Mouse (Mus musculus): ENCODE results near the gene Srsf12. TPM values are rescaled to one million over a fixed set of nuclear protein-coding genes. Genes with fewer than 3 reads are reported as not detected.

Gene Srsf12
- polyA plus RNA-seq, 1 experiment from 2014 or later = 44.2 TPM

DNA sequence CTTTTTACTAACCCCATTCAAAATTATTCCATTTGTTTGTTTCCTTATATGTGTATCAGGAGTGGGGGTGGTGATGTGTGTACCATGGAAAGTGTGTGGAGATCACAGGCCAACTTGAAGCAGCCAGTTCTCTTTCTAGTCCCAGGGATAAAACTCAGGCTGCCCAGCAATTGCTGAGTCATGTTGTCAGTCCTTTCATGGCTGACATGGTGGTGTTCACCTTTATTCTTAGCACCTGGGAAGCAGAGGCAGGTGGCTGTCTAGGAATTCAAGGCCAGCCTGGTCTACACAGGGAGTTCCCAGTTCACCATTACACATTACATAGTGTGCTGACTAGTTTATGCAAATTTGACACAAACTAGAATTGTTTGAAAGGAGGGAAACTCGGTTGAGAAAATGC lies 54.1 kb downstream of the Srsf12 start:
- H3K4me1 ChIP-seq (replicated peaks; ENCODE audit: control insufficient read depth, insufficient read depth, low read length) = peaks cover 5% of the 10 kb centered on the region; the same call in 1 of the 2 replicates
- H3K4me2 ChIP-seq (ENCODE audit: low read length) = no peak overlapping the region
- H3K27me3 ChIP-seq (replicated peaks; ENCODE audit: control insufficient read depth, insufficient read depth, low read length) = no peaks in the 10 kb centered on the region
- no peak overlapping the region for H3K9ac ChIP-seq (replicated peaks; ENCODE audit: low read depth, low read length)
- H3K9me3 ChIP-seq (ENCODE audit: control insufficient read depth, low read length) = no peaks in the 10 kb centered on the region
- H3K36me3 ChIP-seq (ENCODE audit: control insufficient read depth, insufficient read depth) = no peaks in the 10 kb centered on the region
- no peak for ATAC-seq
- WGBS = 59% methylated on average over 1 of the region's 1 CpGs
- no peak overlapping the region for H3K27ac ChIP-seq (ENCODE audit: low read length)
- no peak overlapping the region for H3K4me3 ChIP-seq (replicated peaks; ENCODE audit: low read length)

DNA sequence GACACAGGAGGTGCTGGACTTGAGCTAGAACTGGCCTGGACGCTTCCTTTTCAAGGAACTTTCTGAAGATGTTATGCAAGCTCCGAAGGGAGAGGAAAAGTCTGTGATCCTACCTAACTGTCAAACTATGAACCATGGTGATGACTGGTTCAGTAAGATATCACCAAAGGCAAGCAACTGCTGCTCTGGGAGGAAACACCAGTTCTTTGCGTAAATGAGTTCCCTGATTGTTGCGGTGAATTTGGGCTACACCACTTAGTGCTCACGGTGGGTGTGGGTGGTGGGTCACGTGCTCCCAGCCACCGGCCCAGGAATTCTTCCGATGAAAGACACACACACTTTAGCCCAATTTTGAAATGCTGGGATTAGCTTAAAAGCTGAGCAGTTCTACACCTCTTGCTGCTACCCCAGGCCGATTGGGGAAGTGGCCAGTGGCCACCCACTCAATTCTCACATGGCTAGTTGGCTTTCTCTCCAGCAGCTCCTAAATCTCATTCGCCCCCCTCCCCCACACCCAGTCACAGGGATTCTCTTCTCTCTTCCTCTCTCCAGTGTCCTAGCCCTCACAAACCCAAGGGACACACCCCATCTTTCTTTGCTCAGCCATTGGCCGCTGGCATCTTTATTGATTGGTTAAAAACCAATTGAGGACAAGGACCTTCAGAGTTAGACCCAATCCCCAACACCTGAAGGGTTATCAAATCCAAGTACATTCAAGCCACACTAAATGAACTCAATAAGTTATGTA lies 56.4 kb downstream of the Srsf12 start:
- Histone ChIP-seq H3K4me3 (replicated peaks; ENCODE audit: low read length) (no peak overlapping the region), H3K36me3 (ENCODE audit: control insufficient read depth, insufficient read depth) (no peaks in the 10 kb centered on the region), H3K9me3 (ENCODE audit: control insufficient read depth, low read length) (no peaks in the 10 kb centered on the region; the same call in 1 of the 2 replicates), H3K27ac (ENCODE audit: low read length) (no peak overlapping the region), H3K9ac (replicated peaks; ENCODE audit: low read depth, low read length) (no peak overlapping the region), H3K4me2 (ENCODE audit: low read length) (no peak overlapping the region), H3K4me1 (replicated peaks; ENCODE audit: control insufficient read depth, insufficient read depth, low read length) (peaks cover 5% of the 10 kb centered on the region; the same call in 1 of the 2 replicates), H3K27me3 (replicated peaks; ENCODE audit: control insufficient read depth, insufficient read depth, low read length) (no peaks in the 10 kb centered on the region)
- ATAC-seq = no peak
- 90% methylated on average over 11 of the region's 11 CpGs for WGBS

DNA sequence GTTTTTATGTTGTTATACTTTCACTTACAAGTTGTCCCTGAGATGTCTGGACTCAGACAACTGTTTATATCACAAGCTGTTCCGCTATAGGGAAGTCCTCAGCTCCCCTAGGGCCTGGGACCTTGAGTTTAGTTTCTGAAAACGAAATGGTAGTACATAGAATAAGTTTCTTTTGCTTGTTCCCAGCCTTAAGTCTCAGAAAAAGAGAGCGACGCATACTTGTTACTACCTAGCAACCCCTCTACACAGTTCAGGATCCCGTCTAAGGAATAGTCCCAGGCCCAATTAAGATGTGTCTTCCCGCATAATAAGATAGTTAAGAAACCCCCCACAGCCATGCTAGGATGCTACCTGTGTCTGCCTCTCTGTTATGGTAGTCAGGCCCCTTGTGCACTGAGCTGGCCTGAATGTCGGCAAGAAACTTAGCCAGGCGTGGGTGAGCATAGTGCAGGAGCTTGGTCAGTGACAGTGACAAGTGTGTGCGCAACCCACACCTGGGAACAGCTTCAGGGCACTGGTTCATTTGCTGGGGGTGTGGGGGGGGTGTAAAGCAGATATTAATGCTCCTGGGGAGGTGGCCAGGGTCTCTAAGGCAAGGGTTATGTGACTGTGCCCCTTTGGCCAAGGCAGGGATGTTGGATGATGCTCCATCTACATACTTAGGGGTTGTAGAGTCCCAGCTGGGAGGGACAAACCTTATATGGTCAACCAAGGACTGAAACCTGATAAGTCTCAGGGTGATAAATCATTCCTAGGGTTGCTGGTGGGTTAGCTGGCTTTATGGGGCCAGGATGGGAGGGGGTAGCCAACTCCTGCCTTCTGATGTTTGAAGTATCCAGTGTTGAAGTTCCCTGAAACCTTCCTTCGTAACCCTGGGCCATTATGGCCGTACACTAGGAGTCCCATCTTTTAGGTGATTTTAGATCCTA lies 61.9 kb downstream of the Srsf12 start:
- Histone ChIP-seq H3K9ac (replicated peaks; ENCODE audit: low read depth, low read length) (no peak overlapping the region), H3K4me2 (ENCODE audit: low read length) (no peak overlapping the region), H3K27me3 (replicated peaks; ENCODE audit: control insufficient read depth, insufficient read depth, low read length) (no peaks in the 10 kb centered on the region), H3K4me1 (replicated peaks; ENCODE audit: control insufficient read depth, insufficient read depth, low read length) (no peaks in the 10 kb centered on the region), H3K4me3 (replicated peaks; ENCODE audit: low read length) (no peak overlapping the region), H3K36me3 (ENCODE audit: control insufficient read depth, insufficient read depth) (no peaks in the 10 kb centered on the region), H3K9me3 (ENCODE audit: control insufficient read depth, low read length) (no peaks in the 10 kb centered on the region; the same call in 1 of the 2 replicates), H3K27ac (ENCODE audit: low read length) (no peak overlapping the region)
- ATAC-seq = no peak
- 85% methylated on average over 11 of the region's 11 CpGs for WGBS

DNA sequence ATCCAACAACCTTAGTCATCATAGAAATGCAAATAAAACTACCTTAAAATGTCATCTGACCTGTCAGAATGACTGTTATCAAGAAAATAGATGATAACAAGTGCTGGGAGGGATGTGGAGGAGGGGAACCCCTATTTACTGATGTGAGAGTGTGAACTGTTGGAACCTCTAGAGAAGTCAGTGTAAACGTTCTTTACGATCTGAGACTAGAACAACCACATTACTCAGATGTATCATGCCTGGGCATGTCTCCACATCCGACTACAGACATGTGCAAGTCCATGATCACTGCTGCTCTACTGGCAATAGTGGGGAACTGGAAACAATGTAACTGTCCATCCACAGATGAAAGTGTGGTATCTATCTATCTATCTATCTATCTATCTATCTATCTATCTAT lies 64.6 kb downstream of the Srsf12 start:
- Histone ChIP-seq H3K4me1 (replicated peaks; ENCODE audit: control insufficient read depth, insufficient read depth, low read length) (no peaks in the 10 kb centered on the region), H3K36me3 (ENCODE audit: control insufficient read depth, insufficient read depth) (no peaks in the 10 kb centered on the region), H3K27ac (ENCODE audit: low read length) (no peak overlapping the region), H3K4me3 (replicated peaks; ENCODE audit: low read length) (no peak overlapping the region), H3K9me3 (ENCODE audit: control insufficient read depth, low read length) (no peaks in the 10 kb centered on the region; the same call in 1 of the 2 replicates), H3K9ac (replicated peaks; ENCODE audit: low read depth, low read length) (no peak overlapping the region), H3K4me2 (ENCODE audit: low read length) (no peak overlapping the region), H3K27me3 (replicated peaks; ENCODE audit: control insufficient read depth, insufficient read depth, low read length) (no peaks in the 10 kb centered on the region)
- WGBS = 87% methylated on average over 3 of the region's 3 CpGs
- ATAC-seq = no peak

DNA sequence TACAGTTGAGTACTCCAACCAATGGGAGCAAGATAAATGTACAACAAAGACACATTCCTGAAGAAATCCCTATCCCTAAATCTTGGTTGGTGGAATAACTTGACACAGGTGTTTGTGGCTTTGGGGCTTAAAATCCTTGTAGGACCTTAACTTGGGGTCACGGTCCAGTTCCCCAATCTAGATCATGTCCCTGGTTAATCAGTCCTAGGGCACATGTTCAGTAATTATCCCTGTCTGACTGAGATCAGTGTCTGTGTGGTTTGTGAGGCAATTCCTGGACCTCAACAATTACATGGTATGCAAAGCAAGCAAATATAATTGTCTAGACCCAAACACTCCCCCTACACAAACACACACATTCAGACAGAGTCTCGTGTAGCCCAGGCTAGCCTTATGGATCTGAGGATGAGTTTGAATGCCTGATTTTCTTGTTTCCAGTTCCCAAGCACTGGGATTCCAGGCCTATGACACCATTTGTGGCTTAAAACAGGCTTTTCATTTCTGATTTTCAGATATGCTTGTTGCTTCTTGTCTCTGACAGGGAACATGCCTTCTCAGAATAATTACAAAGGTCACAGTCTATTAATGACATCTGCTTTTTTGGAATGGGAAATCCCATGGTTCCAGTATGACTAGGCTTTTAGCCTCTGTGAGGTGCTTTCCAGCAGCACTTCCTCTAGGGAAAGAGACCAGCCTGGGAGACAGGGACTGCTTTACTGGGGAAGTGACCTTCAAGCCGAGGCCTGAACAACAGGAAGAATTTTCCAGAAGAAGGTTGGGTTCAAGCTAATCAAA lies 73.3 kb downstream of the Srsf12 start:
- H3K9me3 ChIP-seq (ENCODE audit: control insufficient read depth, low read length) = no peaks in the 10 kb centered on the region
- no peaks in the 10 kb centered on the region for H3K27me3 ChIP-seq (replicated peaks; ENCODE audit: control insufficient read depth, insufficient read depth, low read length)
- 81% methylated on average over 3 of the region's 3 CpGs for WGBS
- H3K36me3 ChIP-seq (ENCODE audit: control insufficient read depth, insufficient read depth) = no peaks in the 10 kb centered on the region
- H3K27ac ChIP-seq (ENCODE audit: low read length) = no peak overlapping the region
- no peak for ATAC-seq
- H3K4me3 ChIP-seq (replicated peaks; ENCODE audit: low read length) = no peak overlapping the region
- no peak overlapping the region for H3K4me2 ChIP-seq (ENCODE audit: low read length)
- no peaks in the 10 kb centered on the region for H3K4me1 ChIP-seq (replicated peaks; ENCODE audit: control insufficient read depth, insufficient read depth, low read length)
- H3K9ac ChIP-seq (replicated peaks; ENCODE audit: low read depth, low read length) = no peak overlapping the region

Other genes with a start within 250 kb of the Srsf12 start
- gene Rragd, start 226.0 kb upstream of the Srsf12 start, polyA plus RNA-seq (2015; fragmentation: Nextera tagmentation; extraction: Ambion mirVana) = 22.1 and 23.6 TPM in 2 replicates
- gene Ube2j1, start 177.6 kb upstream of the Srsf12 start, polyA plus RNA-seq (2015; fragmentation: Nextera tagmentation; extraction: Ambion mirVana) = 53.4 and 60.2 TPM in 2 replicates
- 0.37 and 0.65 TPM in 2 replicates for gene Gabrr2, start 146.0 kb upstream of the Srsf12 start, polyA plus RNA-seq (2015; fragmentation: Nextera tagmentation; extraction: Ambion mirVana)
- 0.14 TPM in 1 of 2 replicates, not detected in the other for gene Gabrr1, start 76.5 kb upstream of the Srsf12 start, polyA plus RNA-seq (2015; fragmentation: Nextera tagmentation; extraction: Ambion mirVana)
- 2.8 and 2.9 TPM in 2 replicates for gene Pm20d2, start 19.3 kb upstream of the Srsf12 start, polyA plus RNA-seq (2015; fragmentation: Nextera tagmentation; extraction: Ambion mirVana)
- 77.6 and 100 TPM in 2 replicates for gene Pnrc1, start 81.2 kb downstream of the Srsf12 start, polyA plus RNA-seq (2015; fragmentation: Nextera tagmentation; extraction: Ambion mirVana)
- 31.1 and 34.9 TPM in 2 replicates for gene Rngtt, start 101.3 kb downstream of the Srsf12 start, polyA plus RNA-seq (2015; fragmentation: Nextera tagmentation; extraction: Ambion mirVana)

All from forebrain, embryonic 16.5 days (tissue).